Mouse (Mus musculus) retina, postnatal 1 day (tissue): ENCODE measurements around the gene Tepsin.
A peak's percentile ranks its signal among the peaks of the same experiment; 100 is the strongest.

Experiments
- DNase-seq: peaks from one replicate; pipeline ENCODE4 v3.0.0-alpha.2; 2012

Tepsin gene

DNA sequence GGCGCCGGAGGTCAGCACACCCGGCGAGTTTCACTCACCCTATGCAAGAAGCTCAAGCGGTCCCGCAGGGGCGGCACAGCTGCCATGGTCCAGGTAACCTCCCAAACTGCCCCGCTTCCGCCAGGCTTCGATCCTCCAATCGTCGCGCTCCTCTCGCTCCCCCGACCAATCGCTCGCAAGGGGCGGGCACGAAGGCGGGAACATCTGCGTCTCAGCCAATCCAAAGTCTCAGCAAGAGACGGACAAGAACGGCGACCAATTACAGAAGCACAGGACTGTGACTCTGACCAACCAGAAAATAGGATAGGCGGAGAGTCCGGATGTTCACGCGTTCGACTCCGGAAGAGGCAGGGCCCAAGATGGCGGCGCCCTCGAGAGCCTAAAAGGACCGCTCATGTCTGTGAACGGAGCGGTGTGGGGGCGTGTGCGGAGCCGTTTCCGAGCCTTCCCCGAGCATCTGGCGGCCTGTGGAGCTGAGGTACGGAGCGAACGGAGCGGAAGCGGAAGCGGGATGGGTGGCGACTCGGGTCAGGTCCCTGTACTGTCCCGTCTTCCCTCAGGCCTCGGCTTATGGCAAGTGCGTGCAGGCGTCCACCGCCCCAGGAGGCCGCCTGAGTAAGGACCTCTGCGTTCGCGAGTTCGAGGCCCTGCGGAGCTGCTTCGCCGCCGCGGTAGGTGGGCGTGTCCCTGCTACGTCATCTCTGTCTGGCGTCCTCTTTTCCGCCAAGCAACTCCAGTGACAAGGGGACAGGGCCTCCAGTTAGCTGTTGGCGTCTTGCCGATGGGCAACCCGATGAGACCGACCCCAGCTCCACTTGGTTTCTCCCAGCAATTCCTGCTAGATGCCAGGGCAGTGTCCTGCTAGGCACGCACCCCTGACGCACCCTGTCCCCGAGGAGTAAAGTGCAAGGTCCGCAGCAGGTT lies at the start of gene Tepsin, which contains the start of gene Ndufaf8:
Gene Tepsin, minus strand, starts transcription at position 144 of the 924 bp plus-strand sequence.
Gene Ndufaf8, plus strand, starts transcription at position 341 of the 924 bp plus-strand sequence.
- peak; percentile 99 for DNase-seq

- no peak for DNase-seq
These were observed 45.4 kb upstream of the Tepsin start for GRCm38 (mm10) chr11:120143708-120144497.

GRCm38 (mm10) chr11:120142601-120143051 lies 44.1 kb upstream of the Tepsin start:
- DNase-seq = peak; percentile 58

DNA sequence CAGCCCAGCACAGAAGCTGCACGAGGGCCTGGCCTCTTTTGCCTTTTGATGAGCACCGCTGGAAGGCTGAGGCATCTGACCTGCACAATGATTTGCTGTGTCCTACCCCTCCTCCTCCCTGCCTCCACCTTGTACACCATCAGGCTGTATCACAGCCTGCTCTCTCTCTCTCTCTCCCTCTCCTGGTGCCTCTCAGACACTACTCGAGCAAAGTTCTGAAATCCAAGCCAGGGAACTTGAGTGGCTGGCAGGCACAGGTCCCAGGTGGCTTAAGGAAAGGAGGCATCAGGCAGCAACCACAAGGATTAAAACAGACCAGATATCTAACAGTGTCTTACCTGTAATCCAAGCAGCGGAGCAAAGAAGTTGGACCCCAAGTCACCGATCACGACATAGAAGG lies 41.7 kb upstream of the Tepsin start:
- no peak for DNase-seq

DNA sequence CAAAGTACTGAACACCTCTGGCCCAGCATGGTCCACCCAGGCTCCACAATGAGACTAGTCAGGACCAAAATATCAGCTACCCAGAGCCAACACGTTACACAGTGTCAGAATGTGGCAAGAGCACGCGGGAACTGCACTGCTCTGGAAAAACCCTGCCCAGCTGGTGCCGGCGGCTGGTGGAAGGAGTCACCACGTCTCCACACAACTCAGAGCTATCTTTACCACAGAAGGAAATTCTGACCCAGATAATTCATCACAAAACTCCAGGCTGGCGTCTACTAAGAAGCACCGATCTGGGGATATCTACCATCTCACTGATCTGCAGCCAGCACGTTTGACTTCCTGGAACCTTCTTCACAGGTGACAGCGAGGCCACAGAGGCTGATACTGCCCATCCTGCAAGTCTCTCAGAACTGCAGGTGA lies 40.8 kb upstream of the Tepsin start:
- no peak for DNase-seq

DNA sequence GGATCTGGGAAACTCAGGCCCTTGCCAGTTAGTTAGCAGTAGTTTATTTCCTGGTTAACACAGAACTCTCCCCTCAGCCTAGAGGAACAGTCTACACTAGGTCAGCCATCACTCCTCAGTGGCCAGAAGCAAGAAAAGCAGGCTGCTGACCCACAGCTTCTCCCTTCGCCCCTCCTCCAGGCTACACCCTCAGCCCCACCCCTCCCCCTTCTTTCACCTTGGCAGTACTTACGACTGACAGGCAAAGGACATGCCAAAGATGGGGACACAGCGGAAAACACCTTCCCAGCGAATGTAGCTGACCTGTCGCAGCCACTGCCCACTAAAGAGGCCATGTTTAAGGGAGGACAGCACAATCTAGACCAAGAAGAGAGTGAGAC lies 39.1 kb upstream of the Tepsin start:
- no peak for DNase-seq

DNA sequence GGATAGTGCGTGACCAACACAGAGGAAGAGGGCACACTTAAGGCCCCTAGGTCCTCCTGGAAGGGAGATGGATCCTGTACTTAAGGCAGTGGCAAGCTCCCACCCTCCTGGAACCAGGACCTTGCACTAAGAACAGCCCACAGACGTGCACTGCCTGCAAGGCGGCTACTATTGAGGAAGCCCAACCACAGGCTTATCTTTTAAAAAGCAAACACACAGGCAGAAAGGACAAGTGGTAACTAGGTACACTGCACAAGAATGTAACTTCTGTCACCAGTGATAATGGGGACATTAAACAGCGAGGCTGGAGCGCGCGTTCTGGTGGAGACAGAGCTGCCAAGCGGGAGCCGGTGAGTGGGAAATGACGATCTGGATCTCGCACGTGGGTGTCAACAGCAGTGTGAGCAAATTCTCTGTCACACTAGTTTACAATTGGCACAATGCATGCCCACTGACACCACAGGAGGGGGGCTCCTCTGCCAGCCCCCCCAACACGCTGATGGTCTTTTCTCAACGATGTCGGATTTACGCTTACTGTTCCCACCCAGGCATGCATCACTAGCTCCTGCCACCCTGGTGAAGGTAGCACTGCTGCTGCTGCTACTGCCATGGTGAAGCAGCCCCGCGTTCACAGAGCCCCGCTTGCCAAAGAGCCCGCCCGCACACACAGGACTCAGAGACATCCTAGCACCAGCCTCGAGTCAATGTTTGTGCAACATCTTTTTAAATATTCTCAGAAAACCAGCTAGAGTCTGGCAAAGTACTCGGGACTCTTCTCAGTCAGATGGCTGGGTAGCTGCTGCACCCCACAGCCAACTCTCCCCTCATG lies 38.5 kb upstream of the Tepsin start:
- no peak for DNase-seq

- DNase-seq = no peak
These were observed 37.7 kb upstream of the Tepsin start for GRCm38 (mm10) chr11:120136195-120136594.

DNA sequence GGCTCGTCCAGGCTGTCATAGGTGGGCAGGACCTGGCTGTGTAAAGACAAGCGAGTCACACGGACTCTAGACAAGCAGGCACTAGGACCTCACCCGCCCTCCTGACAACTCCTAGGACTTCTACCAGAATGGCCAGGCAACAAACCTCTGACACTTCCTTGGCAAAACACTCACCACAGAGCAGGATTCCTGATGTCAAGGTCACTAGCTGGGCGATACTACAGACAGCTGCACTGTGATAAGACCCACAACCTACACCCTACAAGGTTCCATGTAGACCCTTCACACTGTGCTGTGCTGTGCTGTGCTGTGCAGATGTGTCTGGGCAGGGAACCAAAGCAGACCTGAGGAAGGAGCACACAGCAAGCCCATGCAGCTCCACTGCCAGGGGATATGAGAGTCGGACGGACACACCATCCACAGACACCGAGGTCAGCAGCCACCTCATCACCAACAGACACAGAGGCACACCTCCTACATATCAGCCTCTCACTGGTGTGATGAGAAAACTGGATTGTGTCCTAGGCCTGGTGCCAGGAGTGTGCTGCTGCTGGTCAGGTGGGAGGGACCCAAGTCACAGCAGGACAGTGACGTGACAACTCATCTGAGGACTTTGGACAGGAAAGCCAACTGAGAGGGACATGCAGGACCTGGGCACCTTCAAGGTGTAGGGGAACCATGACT lies 36.5 kb upstream of the Tepsin start:
- DNase-seq = no peak

GRCm38 (mm10) chr11:120134148-120134547 lies 35.6 kb upstream of the Tepsin start:
- no peak for DNase-seq

DNA sequence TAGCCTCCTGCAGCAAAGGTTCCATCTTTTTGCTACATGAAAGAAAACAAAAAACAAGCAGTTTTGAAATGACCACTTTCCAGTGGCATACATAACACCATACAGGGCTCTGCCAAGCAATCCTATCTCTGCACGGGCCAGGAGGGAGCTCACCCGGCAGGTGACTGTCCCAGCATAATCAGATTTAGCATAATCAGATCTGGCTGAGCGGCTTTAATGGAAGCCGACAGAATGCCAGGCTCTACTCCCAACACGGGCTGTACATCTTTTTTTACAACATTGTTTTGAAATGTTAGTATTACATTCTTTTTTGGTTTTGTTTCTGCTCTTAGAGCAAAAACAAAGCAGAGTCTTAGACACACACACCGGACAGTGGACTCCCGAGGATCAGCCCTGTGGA lies 30.8 kb upstream of the Tepsin start:
- DNase-seq = peak; percentile 48

GRCm38 (mm10) chr11:120126845-120127244 lies 28.3 kb upstream of the Tepsin start:
- DNase-seq = no peak

DNA sequence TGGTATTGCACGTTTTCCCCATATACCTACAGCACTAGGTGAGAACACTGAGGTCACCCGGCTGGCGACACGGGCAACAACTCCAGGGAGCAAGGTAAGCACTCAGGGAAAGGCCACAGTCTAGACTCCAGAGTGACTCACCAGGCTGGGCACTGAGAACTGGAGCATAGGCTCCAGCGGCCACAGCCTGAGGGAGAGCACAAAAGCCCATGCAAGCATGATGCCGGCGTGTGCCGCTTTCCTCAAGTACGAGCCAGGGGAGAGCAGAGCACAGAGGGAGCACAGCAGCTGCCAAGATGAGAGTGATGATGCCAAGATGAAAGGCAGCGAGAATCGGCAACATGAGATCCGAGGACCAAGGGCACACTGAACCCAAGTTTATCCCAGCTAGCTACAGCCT lies 23.6 kb upstream of the Tepsin start:
- DNase-seq = peak; percentile 29

- DNase-seq = peak; percentile 76
These were observed 22.3 kb upstream of the Tepsin start for GRCm38 (mm10) chr11:120120642-120121420.

GRCm38 (mm10) chr11:120119936-120120541 lies 21.5 kb upstream of the Tepsin start:
- no peak for DNase-seq

GRCm38 (mm10) chr11:120119108-120119507 lies 20.6 kb upstream of the Tepsin start:
- no peak for DNase-seq

DNA sequence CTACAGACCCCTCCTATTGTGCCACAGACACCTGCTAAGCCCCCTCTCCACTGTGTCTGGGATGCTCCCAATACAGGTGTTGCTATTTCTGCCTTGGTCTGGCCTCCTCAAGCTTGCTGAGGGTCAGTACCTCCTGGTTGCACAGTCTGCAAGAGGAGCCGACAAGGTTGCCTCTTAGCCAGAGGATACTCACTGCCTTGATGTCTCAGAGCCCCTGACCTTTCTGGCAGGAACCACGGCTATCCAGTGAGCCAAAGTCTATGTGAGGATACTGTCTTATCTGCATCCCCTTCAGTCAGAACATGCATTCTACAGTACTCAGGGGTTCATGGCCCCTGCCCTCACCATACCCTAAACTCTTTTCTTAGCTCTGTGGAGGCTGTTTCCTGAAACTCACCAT lies 19.1 kb upstream of the Tepsin start:
- no peak for DNase-seq

DNA sequence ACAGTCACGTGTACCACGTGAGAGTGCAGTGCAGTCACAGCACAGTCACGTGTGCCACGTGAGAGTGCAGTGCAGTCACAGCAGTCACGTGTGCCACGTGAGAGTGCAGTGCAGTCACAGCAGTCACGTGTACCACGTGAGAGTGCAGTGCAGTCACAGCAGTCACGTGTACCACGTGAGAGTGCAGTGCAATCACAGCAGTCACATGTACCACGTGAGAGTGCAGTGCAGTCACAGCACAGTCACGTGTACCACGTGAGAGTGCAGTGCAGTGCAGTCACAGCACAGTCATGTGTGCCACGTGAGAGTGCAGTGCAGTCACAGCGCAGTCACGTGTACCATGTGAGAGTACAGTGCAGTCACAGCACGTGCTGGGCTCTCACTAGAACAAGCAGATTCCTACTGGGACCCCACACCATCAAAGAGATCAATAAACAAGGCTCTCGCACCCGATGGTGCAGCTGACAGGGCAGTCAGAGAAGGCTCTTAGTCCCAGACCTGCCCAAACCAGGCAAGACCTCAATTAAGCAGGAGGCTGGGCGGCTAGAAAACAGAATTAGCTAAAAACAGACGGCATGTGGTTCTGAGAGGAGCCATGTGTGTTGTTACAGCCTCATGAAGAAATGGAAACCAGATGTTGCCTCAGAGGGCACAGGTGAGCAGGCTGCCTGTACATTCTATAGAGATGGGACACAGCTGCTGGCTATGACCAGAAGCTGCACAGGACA lies 16.1 kb upstream of the Tepsin start:
- DNase-seq = no peak

- no peak for DNase-seq
These were observed 13.6 kb upstream of the Tepsin start for GRCm38 (mm10) chr11:120112136-120112535.

GRCm38 (mm10) chr11:120111033-120111432 lies 12.5 kb upstream of the Tepsin start:
- DNase-seq = peak; percentile 81
